Mouse (Mus musculus): Measurements from ENCODE around the gene Clstn2. TPM values are rescaled to one million over a fixed set of nuclear protein-coding genes. Genes with fewer than 3 reads are reported as not detected.

Clstn2 gene
- polyA plus RNA-seq, 1 experiment, result 0.19 TPM

GRCm38 (mm10) chr9:97517006-97517405 lies 516.0 kb downstream of the Clstn2 start:
- WGBS, result 44% methylated on average over 3 of the region's 3 CpGs
- no peak for DNase-seq (ENCODE audit: low read depth, low spot score)

- WGBS, result 88% methylated on average over 2 of the region's 2 CpGs
- DNase-seq (ENCODE audit: low read depth, low spot score), result no peak
Measured at GRCm38 (mm10) chr9:97514639-97515038, 518.3 kb downstream of the Clstn2 start.

- DNase-seq (ENCODE audit: low read depth, low spot score), result no peak
- WGBS, result 25% methylated on average over 3 of the region's 3 CpGs
Measured at GRCm38 (mm10) chr9:97512282-97512850, 520.6 kb downstream of the Clstn2 start.

DNA sequence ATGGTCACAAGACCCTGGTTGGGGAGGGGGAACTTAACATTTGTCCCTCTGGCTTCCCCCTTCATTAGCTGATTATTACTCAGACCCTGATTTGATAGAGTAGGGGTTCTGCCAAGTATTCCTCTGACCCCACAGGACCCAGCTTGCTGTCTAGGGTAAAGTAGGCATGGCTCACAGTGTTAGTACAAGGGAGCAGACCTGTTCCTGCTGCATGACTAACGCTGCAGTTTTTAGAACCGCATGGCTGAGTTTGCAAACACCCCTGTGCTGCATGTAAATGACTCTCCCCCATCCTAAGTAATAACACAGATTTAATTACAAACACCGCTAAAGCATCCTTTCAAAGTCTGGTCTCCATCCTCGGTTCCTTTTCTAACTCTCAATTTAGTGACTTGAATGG lies 531.6 kb downstream of the Clstn2 start:
- no peak for DNase-seq (ENCODE audit: low read depth, low spot score)
- 60% methylated on average over 4 of the region's 4 CpGs for WGBS

- WGBS, result 88% methylated on average over 6 of the region's 6 CpGs
- no peak for DNase-seq (ENCODE audit: low read depth, low spot score)
Measured at GRCm38 (mm10) chr9:97495056-97495455, 537.9 kb downstream of the Clstn2 start.

DNA sequence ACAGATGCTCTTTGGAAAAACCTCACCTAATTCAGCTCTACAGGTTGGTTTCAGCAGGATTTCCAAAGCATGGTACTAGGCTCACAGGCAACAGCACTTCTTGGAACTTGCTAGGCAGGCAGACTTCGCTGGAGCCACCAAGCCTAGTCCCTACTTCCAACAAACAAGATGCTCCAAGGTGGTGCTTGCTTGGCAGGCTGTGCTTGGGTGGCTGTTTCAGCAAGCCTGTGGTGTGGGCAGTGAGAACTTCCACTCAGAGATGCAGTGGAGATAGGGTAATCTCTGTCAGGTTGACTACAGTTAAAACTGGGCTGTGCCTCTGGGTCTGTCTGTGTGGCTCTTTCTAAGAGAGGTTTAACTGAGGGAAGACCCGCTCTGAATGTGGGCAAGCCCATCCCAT lies 541.4 kb downstream of the Clstn2 start:
- no peak for DNase-seq (ENCODE audit: low read depth, low spot score)
- WGBS, result 84% methylated on average over 2 of the region's 2 CpGs

DNA sequence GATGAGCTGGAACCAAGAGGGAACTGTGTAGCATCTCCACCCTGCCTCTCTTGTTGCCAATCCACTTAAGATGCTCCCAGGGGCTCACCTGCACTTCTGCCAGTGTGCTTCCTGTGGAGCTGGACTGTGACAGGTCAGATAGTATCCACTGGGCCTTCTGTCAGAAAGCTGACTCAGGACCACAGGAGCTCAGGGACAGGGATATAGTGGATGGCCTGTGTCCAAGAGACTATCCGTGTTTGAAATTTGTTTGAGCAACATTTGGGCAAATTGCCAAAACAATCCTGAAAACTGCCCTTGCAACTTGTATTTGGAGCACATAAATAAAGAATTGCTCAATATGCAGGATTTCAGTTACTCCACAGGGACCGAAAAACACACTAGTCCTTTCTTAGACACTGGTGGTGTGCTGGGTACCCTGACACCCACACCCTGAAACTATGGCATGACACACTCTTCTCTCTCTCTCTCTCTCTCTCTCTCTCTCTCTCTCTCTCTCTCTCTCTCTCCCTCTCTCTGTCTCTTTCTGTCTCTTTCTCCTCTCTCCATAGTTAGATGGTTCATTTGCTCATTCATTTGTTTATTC lies 542.3 kb downstream of the Clstn2 start:
- no peak for DNase-seq (ENCODE audit: low read depth, low spot score)
- 15% methylated on average over 2 of the region's 2 CpGs for WGBS

DNA sequence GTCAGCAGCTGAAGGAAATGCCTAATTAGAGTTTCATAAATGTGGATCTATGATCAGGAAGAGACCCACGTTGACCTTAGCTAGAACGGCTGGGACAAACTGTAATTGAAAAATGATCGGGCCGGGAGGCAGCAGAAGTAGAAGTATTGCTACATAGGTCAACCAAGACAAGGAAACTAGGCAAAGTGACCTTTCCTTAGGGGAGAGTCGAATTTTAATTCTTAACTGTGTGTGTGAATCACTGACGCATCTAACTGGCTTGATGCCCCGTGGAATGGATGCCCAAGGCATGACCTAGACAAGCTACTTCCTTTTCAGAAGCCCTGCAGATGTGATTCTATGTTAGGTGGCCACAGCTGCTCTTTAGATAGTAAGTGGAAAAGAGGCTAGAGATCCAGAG lies 546.2 kb downstream of the Clstn2 start:
- no peak for DNase-seq (ENCODE audit: low read depth, low spot score)
- WGBS, result 76% methylated on average over 7 of the region's 7 CpGs

DNA sequence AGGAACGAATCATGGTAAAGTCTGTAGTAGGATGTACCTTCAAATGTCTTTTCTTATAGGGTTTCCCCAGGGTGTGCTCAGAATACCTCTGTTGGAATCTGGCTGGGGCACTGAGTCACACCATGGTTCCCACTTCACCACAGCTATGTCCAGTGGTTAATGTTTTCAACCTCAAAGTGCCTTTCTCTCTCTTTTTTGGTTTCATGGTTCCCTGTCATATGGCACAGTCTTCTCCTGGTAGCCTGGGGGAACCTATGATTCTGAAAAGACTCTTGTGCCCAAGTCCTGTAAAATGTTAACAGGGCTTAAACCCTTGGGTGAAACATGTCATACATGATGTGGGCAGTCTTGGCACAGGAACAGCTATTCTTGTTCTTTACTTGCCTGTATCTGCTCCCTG lies 551.8 kb downstream of the Clstn2 start:
- DNase-seq (ENCODE audit: low read depth, low spot score), result no peak
- WGBS, result 63% methylated on average over 1 of the region's 1 CpGs

- 53% methylated on average over 2 of the region's 2 CpGs for WGBS
- no peak for DNase-seq (ENCODE audit: low read depth, low spot score)
Measured at GRCm38 (mm10) chr9:97476961-97477360, 556.0 kb downstream of the Clstn2 start.

- 91% methylated on average over 3 of the region's 3 CpGs for WGBS
- no peak for DNase-seq (ENCODE audit: low read depth, low spot score)
Measured at GRCm38 (mm10) chr9:97476456-97476855, 556.5 kb downstream of the Clstn2 start.

GRCm38 (mm10) chr9:97474896-97475295 lies 558.1 kb downstream of the Clstn2 start:
- 77% methylated on average over 6 of the region's 6 CpGs for WGBS
- no peak for DNase-seq (ENCODE audit: low read depth, low spot score)

DNA sequence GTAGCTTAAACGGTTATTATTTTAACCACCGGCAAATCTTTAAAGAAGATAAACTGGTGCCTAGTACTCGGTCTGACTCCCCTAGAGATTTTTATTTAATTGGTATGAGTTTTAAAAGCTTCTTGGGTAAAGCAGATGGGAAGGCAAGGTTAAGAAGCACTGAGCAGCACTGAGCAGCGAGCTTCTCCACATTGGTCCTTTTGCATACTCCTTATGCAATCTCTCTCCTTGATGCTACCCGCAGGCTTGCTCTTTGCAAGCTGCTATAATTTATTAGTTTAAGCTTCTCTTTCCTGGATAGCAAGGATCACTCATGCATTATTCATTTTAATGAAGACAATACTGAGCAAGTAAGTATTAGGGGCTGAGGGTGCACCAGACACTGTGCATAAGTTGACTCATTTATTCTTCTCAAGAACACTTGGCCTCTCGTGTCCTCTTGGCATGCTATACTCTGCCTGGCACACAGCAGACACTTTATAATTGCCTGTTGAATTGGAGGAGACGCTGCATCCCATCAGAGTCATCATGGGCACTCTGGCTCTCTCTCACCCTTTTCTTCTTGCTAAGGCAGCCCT lies 561.9 kb downstream of the Clstn2 start:
- no peak for DNase-seq (ENCODE audit: low read depth, low spot score)
- 76% methylated on average over 7 of the region's 7 CpGs for WGBS

- 64% methylated on average over 6 of the region's 6 CpGs for WGBS
- DNase-seq (ENCODE audit: low read depth, low spot score), result no peak
Measured at GRCm38 (mm10) chr9:97460452-97460851, 572.5 kb downstream of the Clstn2 start.

DNA sequence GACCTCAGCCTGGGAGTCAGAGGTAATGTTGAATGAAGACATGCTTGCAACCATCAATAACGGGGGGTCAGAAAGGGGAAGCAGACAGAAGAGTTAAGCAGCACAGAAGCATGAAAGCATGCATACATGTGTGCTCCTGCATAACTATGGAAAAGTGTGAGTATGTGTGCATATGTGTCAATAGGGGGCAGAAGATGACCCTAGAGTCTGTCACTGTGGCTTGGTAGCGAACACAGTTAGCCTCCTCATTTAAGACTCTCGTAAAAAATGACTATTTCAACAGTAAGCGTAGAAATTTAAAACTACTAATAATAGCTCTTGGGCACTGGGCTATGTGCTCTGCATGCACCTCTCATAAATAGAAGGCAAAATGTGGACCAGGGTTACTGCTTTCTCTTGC lies 573.2 kb downstream of the Clstn2 start:
- no peak for DNase-seq (ENCODE audit: low read depth, low spot score)
- WGBS, result 45% methylated on average over 4 of the region's 4 CpGs

- 59% methylated on average over 13 of the region's 13 CpGs for WGBS
- no peak for DNase-seq (ENCODE audit: low read depth, low spot score)
Measured at GRCm38 (mm10) chr9:97449316-97450050, 583.5 kb downstream of the Clstn2 start.

DNA sequence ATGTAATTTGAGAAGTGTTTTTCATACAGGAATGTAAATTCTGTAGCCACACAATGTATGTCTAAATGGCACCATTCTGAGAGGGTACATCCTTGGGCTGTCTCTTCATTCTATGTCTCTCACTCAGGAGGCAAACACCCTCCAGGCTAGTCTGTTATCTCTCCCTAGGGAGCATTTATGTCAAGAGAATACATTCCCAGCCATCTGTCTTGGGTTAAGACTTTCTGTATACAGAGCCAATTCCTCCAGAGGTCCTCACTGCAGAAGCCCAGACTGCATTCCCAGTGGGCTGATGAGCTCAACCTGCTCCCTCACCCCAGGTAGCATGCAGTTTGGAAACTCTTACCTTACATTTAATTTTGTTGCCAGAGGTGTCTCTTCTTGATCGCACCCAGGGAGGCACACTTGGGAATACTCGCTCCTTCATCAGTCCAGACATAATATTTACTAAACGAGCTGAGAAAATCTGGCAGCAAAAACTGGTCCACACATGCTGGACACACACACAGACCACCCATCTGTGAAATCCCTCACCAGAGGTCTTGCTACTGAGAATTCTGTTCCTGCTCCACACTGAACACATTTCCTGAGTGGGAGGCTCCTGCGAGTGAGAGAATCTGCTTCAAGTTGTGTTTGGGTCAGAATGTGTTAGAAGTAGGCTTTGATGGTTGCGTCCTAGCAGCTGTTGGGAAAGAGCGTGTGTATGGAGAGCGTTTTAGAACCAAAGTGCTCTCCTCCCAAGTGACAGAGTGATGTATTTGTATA lies 592.9 kb downstream of the Clstn2 start:
- whole genome bisulfite sequencing, result 66% methylated on average over 7 of the region's 7 CpGs

GRCm38 (mm10) chr9:97434666-97435065 lies 598.3 kb downstream of the Clstn2 start:
- 51% methylated on average over 3 of the region's 3 CpGs for WGBS
- no peak for DNase-seq (ENCODE audit: low read depth, low spot score)

More for the DNA sequence above, 592.9 kb downstream of the Clstn2 start:
- DNase-seq (ENCODE audit: low read depth, low spot score), result no peak

DNA sequence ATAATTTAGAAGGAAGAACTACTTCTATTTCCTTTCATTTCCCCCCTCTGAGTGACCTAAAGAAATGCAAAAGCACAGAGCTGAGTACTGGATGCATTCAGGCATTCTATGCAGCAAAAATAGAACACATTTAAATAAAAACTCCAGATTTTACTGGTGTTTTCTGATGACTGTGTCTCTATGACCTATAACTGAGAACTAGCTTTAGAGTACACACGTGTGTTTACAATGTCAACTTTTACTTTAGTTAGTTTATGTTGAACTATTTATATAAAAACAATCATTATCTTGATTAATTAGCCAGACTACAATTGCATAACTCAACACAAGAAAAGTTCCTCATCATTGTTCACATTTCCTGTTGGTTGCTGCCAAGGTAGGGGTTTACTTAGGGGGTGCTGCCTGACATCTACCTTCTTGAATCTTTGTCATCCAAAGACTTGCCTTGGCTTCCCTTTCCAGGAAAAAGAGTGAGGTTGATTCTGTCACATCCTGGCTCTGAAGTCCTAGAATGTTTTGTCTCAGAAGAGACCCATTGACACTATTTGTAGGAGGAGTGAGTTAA lies 603.0 kb downstream of the Clstn2 start:
- WGBS, result 72% methylated on average over 1 of the region's 1 CpGs
- DNase-seq (ENCODE audit: low read depth, low spot score), result no peak

DNA sequence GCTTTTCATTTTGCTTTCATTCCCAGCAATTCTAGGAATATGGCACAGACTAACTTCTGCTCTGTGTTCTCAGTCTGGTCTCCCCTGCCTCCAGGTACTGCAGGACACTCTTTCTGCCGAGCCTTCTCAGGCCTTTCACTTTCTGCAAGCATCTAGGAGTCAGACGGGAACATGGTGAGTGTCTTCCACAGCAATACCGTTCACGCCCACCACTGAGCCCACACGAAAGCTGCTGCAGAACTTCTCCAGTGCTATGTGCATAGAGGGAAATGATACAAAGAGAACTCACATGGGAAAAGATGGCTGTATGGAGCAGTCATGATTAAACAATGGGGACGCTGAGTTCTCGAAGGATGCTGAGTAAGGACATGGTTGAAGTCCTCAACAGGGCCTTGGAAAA lies 604.9 kb downstream of the Clstn2 start:
- no peak for DNase-seq (ENCODE audit: low read depth, low spot score)
- WGBS, result 74% methylated on average over 7 of the region's 7 CpGs

Data from large intestine, adult 2 months (tissue).